Mouse (Mus musculus): ENCODE results near the gene Agfg1. TPM values are rescaled to one million over a fixed set of nuclear protein-coding genes. Genes with fewer than 3 reads are reported as not detected.

The Agfg1 gene
- polyA plus RNA-seq, 1 experiment: 21.7 TPM

DNA sequence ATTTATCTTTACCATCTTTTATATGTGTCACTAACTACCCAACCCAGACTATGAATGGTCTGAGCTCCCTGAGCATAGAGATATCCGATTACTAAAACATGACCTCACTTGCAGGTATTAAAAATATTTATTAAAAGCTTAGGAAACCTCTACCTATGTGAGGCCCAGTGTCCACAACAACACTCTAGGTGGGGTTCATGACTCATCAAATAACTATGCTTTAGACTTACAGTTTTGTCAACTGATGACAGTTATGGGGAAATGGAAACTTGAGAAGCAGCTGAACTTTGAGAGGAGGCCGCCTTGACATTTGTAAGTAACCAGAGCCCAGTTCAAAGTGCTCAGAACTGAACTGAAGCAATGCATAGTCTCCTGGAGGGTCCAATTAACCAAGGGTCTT, 44.1 kb upstream of the Agfg1 start:
- H3K4me2 ChIP-seq (ENCODE audit: low read depth): no peak overlapping the region
- no peaks in the 10 kb centered on the region for H3K36me3 ChIP-seq (ENCODE audit: control insufficient read depth, insufficient read depth)
- no peak overlapping the region for H3ac ChIP-seq (ENCODE audit: control insufficient read depth, insufficient read length)
- H3K27me3 ChIP-seq (ENCODE audit: control insufficient read depth, insufficient read depth, insufficient read length): no peaks in the 10 kb centered on the region
- TF ChIP-seq TCF3 (IDR thresholded peaks at IDR 0.05; ENCODE audit: insufficient read length, low read depth): no peak
- no peak for TF ChIP-seq MAX (IDR thresholded peaks at IDR 0.05; ENCODE audit: low read depth)
- TF ChIP-seq CEBPB (IDR thresholded peaks at IDR 0.05; ENCODE audit: insufficient read depth, poor library complexity, severe bottlenecking): no peak
- no peak for TF ChIP-seq POLR2A (IDR thresholded peaks at IDR 0.05; ENCODE audit: insufficient read length, low read depth)
- no peak for TF ChIP-seq E2F4 (IDR thresholded peaks at IDR 0.05; ENCODE audit: insufficient read depth)
- TF ChIP-seq MYOG (IDR thresholded peaks at IDR 0.05; ENCODE audit: control insufficient read depth in 1 of 3, insufficient read depth in 1 of 3, insufficient read length in 2 of 3, low read depth in 2 of 3): no peak
- TF ChIP-seq MYOD1 (IDR thresholded peaks at IDR 0.05; ENCODE audit: control insufficient read depth in 1 of 3, insufficient read length in 2 of 3, low read depth in 2 of 3): no peak
- TF ChIP-seq TCF12 (IDR thresholded peaks at IDR 0.05; ENCODE audit: insufficient read depth, poor library complexity, severe bottlenecking): no peak
- no peak for TF ChIP-seq POLR2AphosphoS2 (IDR thresholded peaks at IDR 0.05; ENCODE audit: insufficient read length, low read depth)
- no peak for TF ChIP-seq USF1 (IDR thresholded peaks at IDR 0.05; ENCODE audit: low read depth)
- no peak for TF ChIP-seq SRF (IDR thresholded peaks at IDR 0.05; ENCODE audit: control insufficient read depth, insufficient read length, low read depth)
- no peak for TF ChIP-seq REST (IDR thresholded peaks at IDR 0.05; ENCODE audit: insufficient read depth, insufficient read length)
- no peak overlapping the region for H3K4me3 ChIP-seq
- H3K79me2 ChIP-seq (ENCODE audit: control insufficient read depth, insufficient read depth): no peaks in the 10 kb centered on the region

GRCm38 (mm10) chr1:82795702-82796443, 43.4 kb upstream of the Agfg1 start:
- no peak for TF ChIP-seq E2F4 (IDR thresholded peaks at IDR 0.05; ENCODE audit: insufficient read depth)
- no peak for TF ChIP-seq CEBPB (IDR thresholded peaks at IDR 0.05; ENCODE audit: insufficient read depth, poor library complexity, severe bottlenecking)
- no peak for TF ChIP-seq MYOG (IDR thresholded peaks at IDR 0.05; ENCODE audit: control insufficient read depth in 1 of 3, insufficient read depth in 1 of 3, insufficient read length in 2 of 3, low read depth in 2 of 3)
- TF ChIP-seq USF1 (IDR thresholded peaks at IDR 0.05; ENCODE audit: low read depth): no peak
- TF ChIP-seq MAX (IDR thresholded peaks at IDR 0.05; ENCODE audit: low read depth): no peak
- no peak for TF ChIP-seq SRF (IDR thresholded peaks at IDR 0.05; ENCODE audit: control insufficient read depth, insufficient read length, low read depth)
- no peak for TF ChIP-seq TCF3 (IDR thresholded peaks at IDR 0.05; ENCODE audit: insufficient read length, low read depth)
- Histone ChIP-seq H3K36me3 (ENCODE audit: control insufficient read depth, insufficient read depth) (no peaks in the 10 kb centered on the region), H3K27me3 (ENCODE audit: control insufficient read depth, insufficient read depth, insufficient read length) (no peaks in the 10 kb centered on the region), H3K4me2 (ENCODE audit: low read depth) (no peak overlapping the region), H3K79me2 (ENCODE audit: control insufficient read depth, insufficient read depth) (no peaks in the 10 kb centered on the region), H3K4me3 (no peak overlapping the region), H3ac (ENCODE audit: control insufficient read depth, insufficient read length) (no peak overlapping the region)

- Histone ChIP-seq H3K36me3 (ENCODE audit: control insufficient read depth, insufficient read depth) (no peaks in the 10 kb centered on the region), H3ac (ENCODE audit: control insufficient read depth, insufficient read length) (no peak overlapping the region), H3K4me3 (no peak overlapping the region), H3K4me2 (ENCODE audit: low read depth) (no peak overlapping the region), H3K27me3 (ENCODE audit: control insufficient read depth, insufficient read depth, insufficient read length) (no peaks in the 10 kb centered on the region), H3K79me2 (ENCODE audit: control insufficient read depth, insufficient read depth) (no peaks in the 10 kb centered on the region)
- TF ChIP-seq USF1 (IDR thresholded peaks at IDR 0.05; ENCODE audit: low read depth): no peak
- no peak for TF ChIP-seq POLR2AphosphoS2 (IDR thresholded peaks at IDR 0.05; ENCODE audit: insufficient read length, low read depth)
- no peak for TF ChIP-seq MYOG (IDR thresholded peaks at IDR 0.05; ENCODE audit: control insufficient read depth in 1 of 3, insufficient read depth in 1 of 3, insufficient read length in 2 of 3, low read depth in 2 of 3)
- TF ChIP-seq SRF (IDR thresholded peaks at IDR 0.05; ENCODE audit: control insufficient read depth, insufficient read length, low read depth): no peak
- TF ChIP-seq MAX (IDR thresholded peaks at IDR 0.05; ENCODE audit: low read depth): no peak
- no peak for TF ChIP-seq TCF12 (IDR thresholded peaks at IDR 0.05; ENCODE audit: insufficient read depth, poor library complexity, severe bottlenecking)
- no peak for TF ChIP-seq E2F4 (IDR thresholded peaks at IDR 0.05; ENCODE audit: insufficient read depth)
- TF ChIP-seq MYOD1 (IDR thresholded peaks at IDR 0.05; ENCODE audit: control insufficient read depth in 1 of 3, insufficient read length in 2 of 3, low read depth in 2 of 3): no peak
- no peak for TF ChIP-seq POLR2A (IDR thresholded peaks at IDR 0.05; ENCODE audit: insufficient read length, low read depth)
- TF ChIP-seq REST (IDR thresholded peaks at IDR 0.05; ENCODE audit: insufficient read depth, insufficient read length): no peak
- no peak for TF ChIP-seq CEBPB (IDR thresholded peaks at IDR 0.05; ENCODE audit: insufficient read depth, poor library complexity, severe bottlenecking)
Observed at GRCm38 (mm10) chr1:82797088-82797487, 42.2 kb upstream of the Agfg1 start.

DNA sequence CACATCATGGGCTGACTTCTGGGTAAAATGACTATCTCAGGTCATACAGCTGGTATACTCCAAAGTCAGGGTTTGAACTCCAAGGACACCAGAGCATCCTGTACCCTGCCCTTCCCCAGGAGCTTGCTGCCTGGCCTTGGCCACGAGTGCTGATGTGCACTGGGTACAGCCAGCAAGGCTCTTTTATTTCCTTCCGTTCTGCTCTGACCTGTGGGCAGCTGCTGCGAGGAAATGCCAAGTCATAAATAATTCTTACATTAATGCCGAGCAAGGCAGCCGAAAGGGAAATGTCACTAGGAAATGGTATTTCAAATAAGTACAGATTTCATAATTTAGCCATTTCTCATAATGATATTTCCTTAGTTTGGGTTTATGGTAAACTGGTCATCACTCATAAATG, 41.0 kb upstream of the Agfg1 start:
- no peaks in the 10 kb centered on the region for H3K36me3 ChIP-seq (ENCODE audit: control insufficient read depth, insufficient read depth)
- no peak overlapping the region for H3ac ChIP-seq (ENCODE audit: control insufficient read depth, insufficient read length)
- no peaks in the 10 kb centered on the region for H3K27me3 ChIP-seq (ENCODE audit: control insufficient read depth, insufficient read depth, insufficient read length)
- H3K4me3 ChIP-seq: no peak overlapping the region
- TF ChIP-seq MAX (IDR thresholded peaks at IDR 0.05; ENCODE audit: low read depth): no peak
- TF ChIP-seq CEBPB (IDR thresholded peaks at IDR 0.05; ENCODE audit: insufficient read depth, poor library complexity, severe bottlenecking): no peak
- TF ChIP-seq USF1 (IDR thresholded peaks at IDR 0.05; ENCODE audit: low read depth): no peak
- no peak for TF ChIP-seq MYOD1 (IDR thresholded peaks at IDR 0.05; ENCODE audit: control insufficient read depth in 1 of 3, insufficient read length in 2 of 3, low read depth in 2 of 3)
- no peak for TF ChIP-seq REST (IDR thresholded peaks at IDR 0.05; ENCODE audit: insufficient read depth, insufficient read length)
- no peak for TF ChIP-seq TCF3 (IDR thresholded peaks at IDR 0.05; ENCODE audit: insufficient read length, low read depth)
- TF ChIP-seq SRF (IDR thresholded peaks at IDR 0.05; ENCODE audit: control insufficient read depth, insufficient read length, low read depth): no peak
- TF ChIP-seq TCF12 (IDR thresholded peaks at IDR 0.05; ENCODE audit: insufficient read depth, poor library complexity, severe bottlenecking): no peak
- TF ChIP-seq MYOG (IDR thresholded peaks at IDR 0.05; ENCODE audit: control insufficient read depth in 1 of 3, insufficient read depth in 1 of 3, insufficient read length in 2 of 3, low read depth in 2 of 3): no peak
- TF ChIP-seq E2F4 (IDR thresholded peaks at IDR 0.05; ENCODE audit: insufficient read depth): no peak
- TF ChIP-seq POLR2AphosphoS2 (IDR thresholded peaks at IDR 0.05; ENCODE audit: insufficient read length, low read depth): no peak
- no peak for TF ChIP-seq POLR2A (IDR thresholded peaks at IDR 0.05; ENCODE audit: insufficient read length, low read depth)
- H3K79me2 ChIP-seq (ENCODE audit: control insufficient read depth, insufficient read depth): no peaks in the 10 kb centered on the region
- no peak overlapping the region for H3K4me2 ChIP-seq (ENCODE audit: low read depth)

Measured in myocyte (in vitro differentiated cells).